Mouse (Mus musculus) olfactory bulb, adult 2 months (tissue): ENCODE measurements around the gene Akirin2. TPM values are rescaled to one million over a fixed set of nuclear protein-coding genes. Genes with fewer than 3 reads are reported as not detected.
"Not testable (repeated sequence)": the region's sequence is repeated elsewhere in the genome, so short reads cannot be mapped to it uniquely, and the experiment has no call there.

Source experiments
- H3K27ac ChIP-seq: fragments of 200-500 bp; 2 replicates; pipeline ENCODE4 v1.5.1; 2012; ENCODE audit warnings: low read depth, low read length; ENCODE audit not compliant: insufficient read depth
- H3K4me1 ChIP-seq: fragments of 200-500 bp; 2 replicates; pipeline ENCODE4 v1.6.1; 2012; ENCODE audit warnings: low read length; ENCODE audit not compliant: control insufficient read depth, insufficient read depth
- H3K4me3 ChIP-seq: fragments of 200-500 bp; 2 replicates; pipeline ENCODE4 v1.5.1; 2012; ENCODE audit warnings: mild to moderate bottlenecking, low read depth, low read length, moderate library complexity; ENCODE audit not compliant: insufficient read depth
- CTCF ChIP-seq: fragments of 200-500 bp; IDR thresholded peaks from 2 replicates; pipeline ENCODE4 v1.5.1; 2012; ENCODE audit warnings: low read depth, mild to moderate bottlenecking, low read length, moderate library complexity; ENCODE audit not compliant: insufficient read depth
- POLR2A ChIP-seq: fragments of 200-500 bp; IDR thresholded peaks from 2 replicates; pipeline ENCODE4 v1.6.1; 2012; ENCODE audit warnings: mild to moderate bottlenecking, low read depth, low read length, moderate library complexity; ENCODE audit not compliant: insufficient read depth
- WGBS: fragments of 180-500 bp; shearing (Covaris S2); methylation state at CpG from one replicate; pipeline ENCODE4 v1.1.7; 2018; 5-methylcytosine and 5-hydroxymethylcytosine counted together
- polyA plus RNA-seq: library from polyadenylated mRNA; stranded (reverse); fragments of >200 nt; gene quantifications from 2 replicates; pipeline ENCODE4 v1.2.4, GENCODE M21; 2012; ENCODE audit warnings: low replicate concordance; ENCODE audit not compliant: missing spikeins, insufficient read depth, insufficient read length

Gene Akirin2
- polyA plus RNA-seq, 1 experiment = not detected

- Histone ChIP-seq H3K27ac (no peak overlapping the region), H3K4me1 (peaks cover 8% of the 10 kb centered on the region), H3K4me3 (no peak overlapping the region)
- 88% methylated on average over 1 of the region's 1 CpGs for WGBS
- TF ChIP-seq CTCF (no peak), POLR2A (no peak)
These were observed 28.5 kb downstream of the Akirin2 start for GRCm38 (mm10) chr4:34579215-34579614.

GRCm38 (mm10) chr4:34581489-34581888, 30.8 kb downstream of the Akirin2 start:
- WGBS = 79% methylated on average over 1 of the region's 1 CpGs
- not testable (repeated sequence) for H3K4me1 ChIP-seq, H3K4me3 ChIP-seq, H3K27ac ChIP-seq

GRCm38 (mm10) chr4:34581990-34582389, 31.3 kb downstream of the Akirin2 start:
- no peak overlapping the region for H3K27ac ChIP-seq
- H3K4me3 ChIP-seq = no peak overlapping the region
- peaks cover 8% of the 10 kb centered on the region for H3K4me1 ChIP-seq
- WGBS = 70% methylated on average over 7 of the region's 7 CpGs
- no peak for TF ChIP-seq POLR2A
- TF ChIP-seq CTCF = no peak

DNA sequence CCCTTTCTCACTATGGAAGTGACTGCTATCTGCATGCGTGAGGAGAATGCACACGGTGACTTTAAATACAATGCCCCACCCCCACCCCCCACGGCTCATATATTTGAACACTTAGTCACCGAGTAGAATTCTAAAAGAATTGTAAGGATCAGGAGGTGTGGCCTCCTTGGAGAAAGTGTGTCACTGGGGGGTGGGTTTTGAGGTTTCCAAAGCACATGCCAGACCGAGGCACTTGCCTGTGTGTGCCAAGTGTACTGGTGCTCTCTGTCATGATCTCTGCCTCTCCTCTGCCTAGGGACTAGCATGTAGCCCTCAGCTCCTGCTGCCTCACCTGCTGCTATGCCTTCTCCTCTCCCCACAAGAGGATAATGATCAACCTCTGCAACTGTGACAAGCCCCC, 31.7 kb downstream of the Akirin2 start:
- 27% methylated on average over 5 of the region's 5 CpGs for WGBS
- TF ChIP-seq CTCF = no peak
- Histone ChIP-seq H3K4me1 (peaks cover 10% of the 10 kb centered on the region), H3K4me3 (no peak overlapping the region), H3K27ac (no peak overlapping the region; the same call in 1 of the 2 replicates)

- H3K27ac ChIP-seq = no peak overlapping the region
- H3K4me1 ChIP-seq = peaks cover 10% of the 10 kb centered on the region
- no peak overlapping the region for H3K4me3 ChIP-seq
- no peak for TF ChIP-seq CTCF
- WGBS = 94% methylated on average over 3 of the region's 3 CpGs
These were observed 32.7 kb downstream of the Akirin2 start for GRCm38 (mm10) chr4:34583427-34583826.

DNA sequence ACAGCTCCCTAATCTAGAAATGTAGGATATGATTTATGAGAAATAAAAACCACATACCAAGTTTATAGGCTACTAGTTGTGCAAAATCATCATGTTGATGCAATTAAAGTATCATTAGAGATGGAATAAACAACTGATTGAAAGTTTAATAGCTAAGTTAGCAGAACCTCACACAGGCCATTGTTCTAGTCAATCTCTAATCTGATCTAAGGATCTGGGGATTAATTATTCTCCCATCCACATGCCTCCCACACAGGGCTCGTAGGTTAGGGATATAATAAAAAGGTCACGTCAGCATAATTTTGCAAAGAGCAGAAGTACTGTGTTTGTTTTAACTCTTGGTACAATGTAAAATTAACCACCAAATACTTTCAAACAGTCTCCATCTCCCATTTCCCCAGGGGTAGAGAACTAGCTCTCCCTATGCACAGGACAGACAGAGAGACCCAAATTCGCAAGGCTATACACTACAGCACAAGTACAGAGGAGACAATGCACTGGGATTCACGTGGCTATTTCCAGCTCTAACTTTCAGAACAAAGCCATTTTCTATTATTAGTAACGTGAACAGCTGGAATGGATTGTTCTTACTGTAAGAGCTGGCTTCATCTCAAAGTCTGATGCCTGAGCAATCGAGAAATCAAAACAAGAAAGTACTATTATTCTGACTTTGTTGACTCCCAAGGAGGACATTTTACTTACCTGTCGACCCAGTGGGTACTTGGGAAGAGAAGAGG, 34.3 kb downstream of the Akirin2 start:
- no peak for TF ChIP-seq CTCF
- TF ChIP-seq POLR2A = no peak
- Histone ChIP-seq H3K4me1 (peaks cover 10% of the 10 kb centered on the region), H3K4me3 (no peak overlapping the region), H3K27ac (no peak overlapping the region)
- 40% methylated on average over 7 of the region's 7 CpGs for WGBS

DNA sequence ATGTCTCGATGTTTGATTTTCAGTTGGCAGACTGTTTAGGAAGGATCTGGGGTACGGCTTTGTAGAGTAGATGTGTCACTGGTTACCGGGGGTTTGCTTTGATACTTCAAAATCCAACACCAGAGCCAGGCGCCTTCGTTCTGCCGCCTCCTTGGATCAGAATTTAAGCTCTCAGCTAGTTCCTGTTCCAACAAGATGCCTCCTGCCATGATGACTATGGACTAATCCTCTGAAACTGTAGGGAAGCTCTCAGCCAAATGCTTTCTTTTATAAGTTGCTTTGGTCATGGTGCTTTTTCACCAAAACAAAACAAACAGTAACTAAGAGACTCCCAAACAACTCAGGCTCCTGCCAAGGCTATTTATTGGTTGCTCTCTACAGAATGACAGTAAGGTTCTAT, 52.4 kb downstream of the Akirin2 start:
- 74% methylated on average over 6 of the region's 6 CpGs for WGBS
- H3K4me1 ChIP-seq = no peaks in the 10 kb centered on the region
- no peak overlapping the region for H3K27ac ChIP-seq
- H3K4me3 ChIP-seq = no peak overlapping the region
- TF ChIP-seq POLR2A = no peak
- TF ChIP-seq CTCF = no peak

DNA sequence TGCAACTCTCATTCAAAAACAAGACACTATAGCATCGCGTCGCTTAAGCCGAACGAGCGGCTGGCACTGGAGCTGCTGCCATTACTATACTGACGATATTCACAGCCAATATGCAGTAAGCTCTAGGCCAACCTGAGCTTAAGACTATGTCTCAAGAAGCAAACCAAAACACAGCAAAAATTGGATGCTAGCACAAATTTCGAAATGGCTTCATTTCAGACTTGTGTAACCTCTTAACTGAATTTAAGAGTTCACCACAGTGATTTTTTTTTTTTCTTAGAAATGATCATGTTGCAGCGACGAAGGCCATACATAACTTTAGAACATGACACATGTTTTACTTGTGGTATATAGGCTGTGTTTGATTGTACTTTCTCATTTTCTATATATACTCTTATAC, 55.9 kb downstream of the Akirin2 start:
- H3K27ac ChIP-seq = no peak overlapping the region
- TF ChIP-seq POLR2A (no peak), CTCF (no peak)
- H3K4me1 ChIP-seq = no peaks in the 10 kb centered on the region
- no peak overlapping the region for H3K4me3 ChIP-seq
- WGBS = 96% methylated on average over 10 of the region's 10 CpGs

- peaks cover 9% of the 10 kb centered on the region for H3K4me1 ChIP-seq
- H3K4me3 ChIP-seq = peak overlapping the region; percentile 20; the same call in 1 of the 2 replicates
- 41% methylated on average over 6 of the region's 6 CpGs for WGBS
- TF ChIP-seq POLR2A = no peak
- no peak overlapping the region for H3K27ac ChIP-seq
These were observed 62.9 kb downstream of the Akirin2 start for GRCm38 (mm10) chr4:34613571-34614145.

- Histone ChIP-seq H3K27ac (peak within 1 kb of the TSS; percentile 87), H3K4me1 (peaks cover 9% of the 10 kb centered on the region), H3K4me3 (peak within 1 kb of the TSS; percentile 95)
- TF ChIP-seq POLR2A (peak; percentile 77), CTCF (no peak)
- WGBS = under 1% methylated on average over 42 of the region's 42 CpGs
These were observed 63.9 kb downstream of the Akirin2 start, which contains the start of the genes Orc3 and Rars2 for GRCm38 (mm10) chr4:34614630-34615094. TSS of gene Orc3 (minus strand) at chr4:34614944. TSS of gene Rars2 (plus strand) at chr4:34614957.
